Mouse (Mus musculus): ENCODE data around the gene Pdpk1. TPM values are rescaled to one million over a fixed set of nuclear protein-coding genes. Genes with fewer than 3 reads are reported as not detected.

Gene Pdpk1
- 10 to 100 TPM; 41.0 to 45.2 TPM for total RNA-seq (2021)

DNA sequence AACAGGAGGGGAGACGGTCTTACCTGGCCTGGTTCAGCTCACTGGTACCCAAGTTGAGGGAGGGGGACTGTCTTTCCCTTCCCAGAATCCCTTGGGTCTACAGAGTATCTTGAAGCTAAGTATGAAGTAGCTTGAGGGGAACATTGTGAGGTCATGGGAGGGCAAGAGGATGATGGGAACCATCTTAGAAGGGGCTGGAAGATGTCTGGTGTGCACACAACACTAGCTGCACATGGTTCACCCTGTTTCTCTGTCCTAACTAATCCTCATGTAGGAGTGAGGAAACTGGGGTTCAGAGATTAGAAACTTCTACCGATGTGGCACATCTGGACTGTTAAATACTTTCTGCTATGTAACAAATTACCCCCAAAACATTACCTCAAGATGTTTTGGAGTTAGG lies at the start of gene Pdpk1:
TSS of gene Pdpk1 (minus strand) at position 101 of the 400 bp plus-strand sequence.
- intact Hi-C loops (cut with DNase I) = loop anchor here (5.0 kb wide), 1 partner anchor 241 kb away; no protein-coding TSS in a partner anchor

DNA sequence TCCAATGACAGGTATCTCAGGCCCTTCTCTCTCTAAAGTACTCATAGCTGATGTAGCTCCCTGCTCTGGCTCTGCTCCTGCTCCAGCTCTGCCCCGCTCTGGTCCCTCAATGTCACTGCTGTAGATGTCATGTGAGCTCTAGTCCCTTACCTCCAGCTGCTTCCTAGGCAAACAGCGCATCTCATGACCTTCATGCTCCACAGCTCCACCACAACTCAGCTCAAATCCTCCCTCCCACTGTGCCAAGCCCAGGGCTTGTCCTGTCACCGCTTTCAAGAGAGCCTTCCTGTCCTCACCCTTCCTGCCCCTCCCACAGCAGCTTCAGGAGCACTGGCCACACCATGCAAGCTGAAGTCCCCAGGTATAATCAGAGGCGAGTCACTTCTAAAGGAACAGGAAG lies 49.0 kb upstream of the Pdpk1 start:
- no peak for DNase-seq
- intact Hi-C loops (cut with DNase I) = no loop called here

More for the DNA sequence above, at the start of gene Pdpk1:
- DNase-seq = no peak

DNA sequence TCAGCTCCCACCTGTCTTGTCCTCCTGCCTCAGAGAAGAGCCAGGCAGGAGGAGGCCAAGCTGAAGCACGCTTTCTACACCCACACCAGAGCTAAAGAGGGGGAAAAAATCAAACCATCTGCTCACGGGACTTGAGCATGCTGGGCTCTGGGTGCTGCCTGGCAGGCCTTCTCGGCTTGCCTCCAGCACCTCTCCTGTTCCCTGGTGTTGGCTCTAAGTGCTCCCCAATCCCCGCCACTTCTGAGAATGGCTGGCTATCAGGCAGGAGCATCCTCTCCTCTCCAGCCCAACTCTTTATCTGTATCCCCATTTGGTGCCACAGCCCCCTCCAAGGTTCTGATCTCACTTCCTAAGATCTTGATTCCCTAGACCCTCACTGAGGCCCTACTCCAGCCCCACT lies 48.5 kb upstream of the Pdpk1 start:
- intact Hi-C loops (cut with DNase I) = no loop called here
- DNase-seq = no peak

DNA sequence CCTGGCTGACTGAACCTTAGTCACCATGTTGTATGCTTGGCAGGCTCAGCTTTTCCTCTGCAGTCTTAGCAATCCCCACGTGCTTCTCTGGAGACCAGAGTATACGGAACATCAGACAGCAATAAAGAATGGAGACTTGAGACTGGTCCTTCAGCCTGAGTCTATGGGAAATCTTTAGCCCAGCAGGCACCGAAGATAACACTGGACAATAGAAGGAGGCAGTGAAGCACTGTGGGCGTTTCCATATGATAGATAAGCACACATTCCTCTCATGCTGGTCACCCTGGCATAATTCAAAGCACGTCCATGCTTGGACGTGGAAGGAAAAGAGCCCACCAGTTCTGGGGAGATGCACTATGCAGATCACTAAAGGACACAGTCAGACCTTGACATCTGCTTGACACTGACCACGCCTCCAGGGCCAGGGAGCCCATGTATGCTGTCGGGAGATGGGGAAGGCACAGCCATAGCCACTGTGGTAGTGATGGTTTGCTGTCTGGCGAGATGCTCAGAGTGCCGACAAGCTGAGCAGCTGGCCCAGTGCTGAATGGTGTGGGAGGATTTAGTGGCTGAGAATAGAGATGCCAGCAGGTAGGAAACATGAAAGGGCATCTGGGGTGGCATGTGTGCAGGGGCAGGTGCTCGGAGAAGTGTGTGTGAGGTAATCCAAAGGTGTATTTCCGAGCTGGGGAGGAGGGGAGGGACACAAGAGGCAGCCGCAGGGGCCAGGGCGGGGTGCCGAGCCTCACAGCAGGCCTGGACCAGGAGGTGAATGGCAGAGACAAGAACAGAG lies 46.5 kb upstream of the Pdpk1 start:
- intact Hi-C loops (cut with DNase I) = no loop called here
- no peak for DNase-seq

DNA sequence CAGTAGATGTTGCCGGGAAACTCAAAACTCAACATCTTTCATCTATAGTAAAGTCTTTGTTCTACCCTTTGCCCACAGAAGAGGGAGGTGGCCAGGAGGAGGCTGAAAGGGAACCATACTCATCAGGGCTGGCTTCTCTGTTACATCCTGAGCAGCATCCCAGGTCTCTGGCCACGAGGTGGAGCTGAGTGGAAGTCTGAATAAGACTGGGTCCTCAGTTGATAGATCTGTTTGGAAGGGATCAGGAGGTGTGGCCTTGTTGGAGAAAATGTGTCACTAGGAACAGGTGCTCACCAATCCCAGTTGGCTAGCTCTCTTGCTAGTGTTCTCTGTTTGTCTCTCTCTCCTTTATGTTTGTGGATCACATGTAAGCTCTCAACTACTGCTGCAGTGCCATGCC lies 44.6 kb upstream of the Pdpk1 start:
- DNase-seq = no peak
- intact Hi-C loops (cut with DNase I) = no loop called here

DNA sequence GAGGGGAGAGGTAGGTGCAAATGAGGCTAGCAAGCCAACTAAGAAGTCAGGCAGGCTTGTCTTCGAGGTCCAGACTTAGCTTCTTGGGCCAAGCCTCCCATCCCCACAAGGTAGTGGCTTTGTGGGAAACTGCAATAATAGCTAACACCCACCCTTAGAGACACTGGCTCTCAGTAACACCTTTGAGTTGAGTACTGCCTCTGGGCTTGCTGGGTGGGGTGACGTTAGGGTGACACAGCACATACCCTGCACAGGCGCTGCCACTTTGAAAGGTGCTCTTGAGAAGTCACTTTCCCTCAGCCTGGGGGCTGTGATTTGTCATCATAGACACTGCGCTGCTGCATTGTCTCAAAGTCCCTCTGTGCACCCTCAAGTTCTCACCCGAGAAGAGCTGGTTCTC lies 43.0 kb upstream of the Pdpk1 start:
- intact Hi-C loops (cut with DNase I) = no loop called here
- no peak for DNase-seq

DNA sequence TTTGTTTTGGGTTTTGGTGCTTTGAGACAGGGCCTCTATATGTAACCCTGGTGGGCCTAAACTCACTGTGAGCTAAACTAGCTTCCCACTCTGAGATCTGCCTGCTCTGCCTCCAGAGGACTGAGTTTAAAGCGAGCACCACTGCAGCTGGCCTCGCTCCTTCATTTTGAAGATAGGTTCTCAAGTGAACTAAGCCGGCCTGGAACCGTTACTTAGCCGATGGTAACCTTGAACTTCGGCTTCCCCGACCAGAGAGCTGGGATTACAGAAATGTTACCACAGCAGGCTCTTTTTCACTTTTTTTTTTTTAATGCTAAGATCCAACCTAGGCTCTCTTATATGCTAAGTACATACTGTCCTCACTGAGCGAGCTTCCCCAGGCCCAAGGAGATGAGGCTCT lies 42.5 kb upstream of the Pdpk1 start:
- no peak for DNase-seq
- intact Hi-C loops (cut with DNase I) = no loop called here

DNA sequence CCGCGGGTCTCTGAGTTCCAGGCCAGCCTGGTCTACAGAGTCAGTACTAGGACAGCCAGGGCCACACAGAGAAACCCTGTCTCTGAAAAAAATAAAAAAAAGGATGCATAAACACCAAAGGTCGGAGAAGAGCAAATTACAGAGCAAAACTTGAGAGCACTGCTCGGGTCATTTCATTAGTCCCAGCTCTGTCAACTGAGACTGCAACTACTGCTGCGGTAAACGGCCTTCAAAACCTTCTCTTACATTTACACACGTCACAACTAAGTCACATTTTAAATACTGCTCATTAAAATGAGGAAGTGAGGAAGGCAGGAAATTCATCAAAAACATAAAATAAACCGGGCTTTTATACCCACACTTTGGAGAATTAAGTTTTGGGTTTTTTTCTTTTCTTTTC lies 42.1 kb upstream of the Pdpk1 start:
- intact Hi-C loops (cut with DNase I) = no loop called here

DNA sequence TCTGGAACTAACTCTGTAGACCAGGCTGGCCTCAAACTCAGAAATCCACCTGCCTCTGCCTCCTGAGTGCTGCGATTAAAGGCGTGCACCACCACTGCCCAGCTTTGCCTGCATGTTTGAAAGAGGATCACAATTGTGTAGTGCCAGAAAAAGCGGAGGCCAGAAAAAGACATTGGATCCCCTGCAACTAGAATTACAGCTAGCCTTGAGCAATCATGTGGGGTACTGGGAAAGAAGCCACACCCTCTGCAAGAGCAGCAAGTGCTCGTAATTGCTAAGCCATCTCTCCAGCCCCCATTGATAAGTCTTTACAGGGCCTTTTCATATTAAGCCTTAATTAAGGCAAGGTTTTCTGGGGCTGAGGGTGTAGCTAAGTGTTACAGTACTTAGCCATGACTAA lies 40.8 kb upstream of the Pdpk1 start:
- intact Hi-C loops (cut with DNase I) = no loop called here
- DNase-seq = no peak

More for the DNA sequence above, 42.1 kb upstream of the Pdpk1 start:
- no peak for DNase-seq

DNA sequence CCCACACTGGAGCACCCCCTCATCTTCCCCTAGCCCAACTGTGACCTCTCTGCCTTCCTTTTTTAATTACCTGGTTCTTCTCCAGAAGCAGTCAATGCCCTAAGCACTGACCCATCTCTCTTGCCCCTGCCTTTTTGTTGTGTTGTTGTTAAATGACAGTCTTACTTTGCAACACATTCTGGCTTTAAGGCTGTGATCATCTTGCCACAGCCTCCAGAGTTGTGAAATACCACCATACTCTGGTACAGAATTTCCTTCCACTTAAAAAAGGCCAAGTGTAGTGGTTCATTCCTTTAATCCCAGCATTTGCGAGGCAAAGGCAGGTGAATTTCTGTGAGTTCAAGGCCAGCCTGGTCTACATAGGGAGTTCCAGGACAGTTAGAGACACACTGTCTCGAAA lies 40.2 kb upstream of the Pdpk1 start:
- no peak for DNase-seq
- intact Hi-C loops (cut with DNase I) = no loop called here

DNA sequence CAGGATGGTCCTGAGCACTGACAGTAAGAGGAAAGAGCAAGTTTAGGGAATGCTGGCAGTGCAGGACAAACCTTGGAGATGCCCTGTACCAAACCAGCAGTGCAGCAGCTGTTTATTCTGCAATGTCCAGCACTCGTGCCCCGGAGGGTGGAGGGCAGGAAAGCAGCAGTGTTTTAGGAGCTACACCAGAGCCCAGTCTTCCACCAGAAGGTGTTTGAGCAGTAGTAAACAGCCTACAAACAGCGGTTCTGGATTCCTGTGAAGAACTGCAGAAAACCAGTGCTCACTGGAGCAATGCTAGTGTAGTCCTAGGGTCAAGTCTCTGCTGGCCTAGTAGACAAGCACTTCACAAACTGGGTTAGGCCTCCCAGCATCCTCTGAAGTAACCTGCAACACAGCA lies 23.5 kb upstream of the Pdpk1 start:
- intact Hi-C loops (cut with DNase I) = loop anchor here (5.0 kb wide), 2 partner anchors 78 to 263 kb away; partner anchors contain the start of gene Ccnf
- no peak for DNase-seq

DNA sequence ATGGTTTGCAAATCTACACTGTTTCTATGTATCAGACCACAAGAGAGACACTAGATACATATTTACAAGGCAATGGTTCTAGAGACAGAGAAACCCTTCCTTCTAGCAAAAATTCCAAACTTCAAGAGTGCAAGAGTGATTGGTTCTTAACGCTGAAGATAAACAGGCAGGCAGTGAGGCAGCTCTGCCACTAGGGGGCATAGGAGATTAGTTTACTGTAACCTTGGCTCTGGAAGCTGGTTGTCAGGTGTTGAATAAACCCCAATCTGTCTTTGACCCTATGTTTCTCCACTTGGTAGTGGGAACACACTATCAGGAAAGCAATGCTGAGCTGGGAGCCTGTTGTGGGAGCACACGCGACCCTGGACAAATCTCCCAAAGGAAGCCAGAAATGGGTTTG lies 22.7 kb upstream of the Pdpk1 start:
- DNase-seq = peak; percentile 59 to 72
- intact Hi-C loops (cut with DNase I) = loop anchor here (1.0 to 5.0 kb wide), 4 partner anchors 79 to 264 kb away; partner anchors contain the start of gene Ccnf

DNA sequence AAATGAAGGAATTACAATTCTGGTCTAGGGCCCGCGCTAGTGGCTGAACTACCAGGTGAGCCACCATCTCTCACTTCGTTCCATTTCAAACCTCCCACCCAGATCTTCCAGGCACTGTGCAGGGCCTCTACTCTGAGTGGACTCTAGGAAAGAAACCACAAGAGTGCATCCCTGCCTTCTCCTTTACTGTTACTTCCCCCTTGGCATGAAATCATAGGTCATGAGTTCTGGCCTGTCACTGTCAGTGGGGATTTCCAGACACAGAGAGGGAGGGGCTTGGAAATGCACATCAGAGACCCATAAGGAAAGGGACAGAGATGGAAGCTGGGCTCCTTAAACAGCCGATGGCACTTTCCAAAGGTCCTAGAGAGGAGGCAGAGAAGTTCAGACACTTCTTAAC lies 21.0 kb upstream of the Pdpk1 start:
- intact Hi-C loops (cut with DNase I) = loop anchor here (5.0 kb wide), 2 partner anchors 81 to 266 kb away; partner anchors contain the start of gene Ccnf
- no peak for DNase-seq

DNA sequence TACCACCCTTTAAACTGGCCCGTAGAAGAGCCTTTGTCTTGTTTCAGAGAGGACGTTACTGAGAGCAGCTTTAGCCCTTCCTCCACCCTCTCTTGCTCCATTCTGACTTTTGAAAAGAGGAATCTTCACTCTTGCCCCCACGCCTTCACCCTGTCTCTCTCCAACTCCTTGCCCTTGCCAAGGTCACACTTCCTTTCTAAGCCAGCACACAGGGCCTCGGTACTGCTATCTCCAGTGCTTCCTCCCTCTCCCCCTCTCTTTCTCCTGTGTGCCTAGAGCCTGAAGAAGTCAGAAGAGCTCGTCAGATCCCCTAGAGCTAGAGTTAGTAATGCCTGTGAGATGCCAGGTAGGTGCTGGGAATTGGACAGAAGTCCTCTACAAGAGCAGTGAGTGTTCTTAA lies 20.0 kb upstream of the Pdpk1 start:
- intact Hi-C loops (cut with DNase I) = loop anchor here (5.0 kb wide), 2 partner anchors 82 to 267 kb away; partner anchors contain the start of gene Ccnf
- no peak for DNase-seq

DNA sequence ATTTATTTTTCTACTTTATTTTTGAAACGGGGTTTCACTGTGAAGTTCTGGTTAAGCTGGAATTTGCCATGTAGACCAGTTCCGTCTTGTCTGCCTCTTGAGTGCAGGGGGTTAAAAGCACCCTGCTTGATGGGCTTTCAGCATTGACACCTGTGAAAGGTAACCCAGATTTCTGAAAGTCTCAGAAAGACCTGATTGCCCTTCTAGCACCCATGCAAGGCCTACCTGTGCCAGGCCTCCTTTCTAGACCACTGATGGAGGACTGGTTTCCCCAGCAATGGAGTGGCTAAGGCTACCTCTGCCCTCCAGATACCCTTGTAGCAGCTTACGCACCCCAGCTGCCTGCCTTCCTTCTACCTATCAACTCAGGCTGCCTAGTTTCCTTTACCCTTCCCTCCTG lies 19.4 kb upstream of the Pdpk1 start:
- no peak for DNase-seq
- intact Hi-C loops (cut with DNase I) = loop anchor here (5.0 kb wide), 2 partner anchors 82 to 267 kb away; partner anchors contain the start of gene Ccnf

DNA sequence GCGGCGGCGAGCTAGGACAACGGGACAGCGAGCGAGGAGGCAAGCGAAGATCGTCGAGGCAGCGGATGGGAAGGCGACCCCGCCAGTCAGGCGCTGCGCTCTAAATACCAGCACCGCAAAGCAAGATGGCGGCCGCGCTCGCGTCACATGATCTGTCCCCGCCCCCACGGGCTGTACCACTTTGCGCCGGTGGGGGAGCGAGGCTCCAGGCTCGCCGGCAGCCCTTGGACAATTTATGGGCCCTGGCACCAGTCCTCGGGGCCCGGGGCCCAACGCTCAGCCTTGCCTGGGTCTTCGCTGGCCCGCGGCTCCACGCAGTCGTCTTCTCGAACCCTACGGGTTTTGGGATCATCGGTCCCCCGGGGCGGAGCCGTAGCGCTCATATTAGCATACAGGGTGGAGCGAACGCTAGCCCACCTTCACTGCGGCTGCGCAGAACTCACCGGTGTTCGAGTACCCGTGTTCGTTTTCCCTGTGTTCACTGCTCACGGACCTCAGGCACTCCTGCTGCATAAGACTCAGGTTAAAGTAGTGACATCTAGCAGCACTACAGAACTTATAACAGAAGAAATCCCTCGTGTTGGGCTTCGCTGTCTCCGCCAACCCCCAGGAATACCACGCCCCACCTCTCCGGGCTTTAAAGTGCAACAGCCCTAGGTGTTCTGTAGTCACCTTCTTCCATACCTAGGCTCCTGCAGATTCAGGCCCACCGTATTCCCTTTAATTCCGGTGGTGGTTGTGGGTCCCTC lies 18.8 kb upstream of the Pdpk1 start, which contains the start of gene Atp6v0c:
TSS of gene Atp6v0c (minus strand) at position 386 of the 749 bp plus-strand sequence.
- peak; percentile 93 to 99 for DNase-seq
- intact Hi-C loops (cut with DNase I) = loop anchor here (2.0 to 5.0 kb wide), 3 partner anchors 35 to 268 kb away; partner anchors contain the start of genes Ccnf and Tbc1d24

DNA sequence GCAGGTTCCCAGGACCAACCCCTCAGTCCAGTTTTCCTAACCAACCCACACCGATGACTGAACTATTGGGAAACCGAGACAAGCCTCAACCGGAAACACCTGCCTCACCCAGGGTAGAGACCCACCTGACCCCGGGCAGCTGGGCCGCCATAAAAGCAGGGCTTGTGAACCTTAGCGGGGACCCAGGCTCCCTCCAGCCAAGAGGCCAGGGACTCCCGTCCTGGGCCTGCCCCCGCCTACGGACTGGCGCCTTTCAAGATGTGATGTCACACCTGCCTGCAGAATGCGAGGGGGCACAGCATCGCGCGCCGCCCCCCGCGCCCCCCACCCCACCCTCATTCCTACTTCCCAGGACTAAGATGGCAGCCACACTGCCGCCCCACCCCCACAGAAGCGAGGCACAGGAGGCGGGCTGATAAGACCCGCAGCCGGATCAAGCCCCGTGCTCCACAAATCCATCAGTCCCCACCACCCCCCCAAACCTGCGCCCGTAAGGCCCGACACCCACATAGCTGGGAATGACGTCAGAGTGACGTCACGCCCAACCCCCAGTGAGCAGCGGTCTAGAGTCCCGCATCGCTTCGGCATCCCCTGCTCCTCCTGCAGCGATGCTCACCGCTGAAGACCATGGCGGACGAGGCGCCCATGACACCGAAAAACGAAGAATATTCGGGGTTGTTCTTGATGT lies 18.0 kb upstream of the Pdpk1 start:
- DNase-seq = peak; percentile 46 to 69
- intact Hi-C loops (cut with DNase I) = loop anchor here (2.0 kb wide), 1 partner anchor 36 kb away; the partner anchor contains the start of gene Tbc1d24

DNA sequence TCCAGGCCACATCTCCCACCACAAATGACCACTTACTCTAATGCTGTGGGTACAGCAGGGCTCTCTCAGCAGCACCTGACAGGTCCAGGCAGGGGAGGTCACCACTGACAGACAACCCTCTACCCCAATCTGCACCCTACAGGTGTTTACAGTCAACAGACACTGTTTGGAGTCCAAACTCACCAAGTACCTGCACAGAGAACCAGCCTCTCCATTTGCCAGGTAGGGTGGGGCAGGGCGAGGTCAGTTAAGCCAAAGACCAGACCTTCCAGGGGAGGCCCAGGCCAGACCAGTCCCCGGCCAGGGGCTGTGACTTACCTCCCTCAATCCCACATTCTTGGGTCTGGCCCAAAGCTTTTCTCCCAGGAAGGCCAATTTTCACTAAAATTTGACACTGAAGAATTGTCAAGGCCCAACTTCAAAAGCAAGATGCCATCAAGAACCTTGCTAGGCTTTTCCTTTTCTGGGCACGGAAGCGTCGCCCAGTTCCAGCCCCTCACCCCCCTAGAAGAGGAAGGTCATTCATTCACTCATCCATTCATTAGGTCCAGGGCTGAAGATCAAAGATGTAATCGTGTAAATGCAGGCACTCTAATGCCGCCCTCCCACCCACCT lies 17.3 kb upstream of the Pdpk1 start:
- no peak for DNase-seq
- intact Hi-C loops (cut with DNase I) = loop anchor here (2.0 kb wide), 1 partner anchor 37 kb away; the partner anchor contains the start of gene Tbc1d24

DNA sequence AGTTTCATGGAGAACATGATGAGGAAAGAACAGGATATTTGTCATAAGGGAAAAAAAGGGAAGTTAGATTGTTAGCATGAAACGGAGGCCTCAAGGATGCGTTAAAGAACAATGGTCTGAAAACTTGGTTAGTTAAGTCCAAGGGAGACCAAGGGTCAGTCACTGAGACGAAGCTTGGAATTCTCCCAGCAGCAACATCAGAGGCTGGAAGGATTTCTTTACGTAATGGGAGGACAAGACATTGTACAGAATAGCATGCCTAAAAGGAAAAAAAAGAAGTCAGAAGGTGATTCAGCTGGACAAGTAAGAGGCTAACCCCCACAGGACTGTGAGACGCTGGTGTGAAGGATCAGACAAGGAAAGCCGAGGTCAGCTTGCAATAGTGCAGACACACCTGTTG lies 16.4 kb upstream of the Pdpk1 start:
- intact Hi-C loops (cut with DNase I) = no loop called here
- DNase-seq = no peak
